ENCODE assay signal across 8 mouse cellular contexts in the genomic region with DNA sequence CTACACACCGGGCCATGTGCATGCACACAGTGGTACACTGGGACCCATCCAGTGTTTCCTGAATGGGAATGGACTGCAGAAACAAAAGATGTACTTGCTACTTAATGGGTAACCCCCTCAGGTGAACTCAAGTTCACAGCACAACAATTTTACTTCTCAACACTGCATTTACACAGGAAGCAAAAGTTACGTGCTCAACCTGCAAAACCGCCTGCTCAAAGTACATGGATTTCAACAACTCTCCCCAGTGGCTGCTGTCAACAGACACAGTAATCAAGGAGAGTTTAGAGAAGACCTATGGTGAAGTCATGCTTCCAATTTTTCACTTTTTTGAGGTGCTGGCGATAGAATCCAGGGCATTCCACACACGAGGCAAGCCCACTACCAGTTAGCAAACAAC. TPM values are rescaled to one million over a fixed set of nuclear protein-coding genes. Genes with fewer than 3 reads are reported as not detected.
DNase-seq lines count a peak whose midpoint lies in the region; ATAC-seq and TF ChIP-seq lines count a peak whose summit lies in the region.
"Had no signal": no experiment of that assay in that cellular context is flagged by ENCODE, and none has a peak within 500 bp of the region (broad histone marks: within the 10 kb centered on the region; RNA-seq: fewer than 3 reads in every experiment).

No protein-coding gene starts in this region.

- H3K9ac ChIP-seq in neural tube, embryonic 11.5 days (ENCODE audit: low read length): peak overlapping the region; percentile 18
- H3K9ac ChIP-seq in forebrain, embryonic 15.5 days (replicated peaks): peak overlapping the region; percentile 36; the same call in 1 of the 2 replicates
- peak overlapping the region; percentile 78 for H3K9ac ChIP-seq in liver, embryonic 13.5 days

- H3K4me2 ChIP-seq in neural tube, embryonic 11.5 days (ENCODE audit: low read depth): peak overlapping the region; percentile 88
- H3K4me2 ChIP-seq in forebrain, embryonic 15.5 days (replicated peaks): peak overlapping the region; percentile 73
- peak overlapping the region; percentile 74 for H3K4me2 ChIP-seq in liver, embryonic 13.5 days

- H3K9me3 ChIP-seq in neural tube, embryonic 11.5 days (ENCODE audit: control insufficient read depth, low read length): no peaks in the 10 kb centered on the region
- no peaks in the 10 kb centered on the region for H3K9me3 ChIP-seq in forebrain, embryonic 15.5 days
- H3K9me3 ChIP-seq in liver, embryonic 13.5 days (replicated peaks): no peaks in the 10 kb centered on the region

- no peak for ATAC-seq in neural tube, embryonic 11.5 days (ENCODE audit: insufficient read depth, low FRiP score, low TSS enrichment)
- no peak for ATAC-seq in forebrain, embryonic 15.5 days (replicated peaks)
- no peak for ATAC-seq in liver, embryonic 13.5 days (ENCODE audit: low read depth)

- no peak overlapping the region for H3K27ac ChIP-seq in neural tube, embryonic 11.5 days (ENCODE audit: low read depth, low read length)
- H3K27ac ChIP-seq in forebrain, embryonic 15.5 days (replicated peaks): no peak overlapping the region
- peak overlapping the region; percentile 58; the same call in 1 of the 2 replicates for H3K27ac ChIP-seq in liver, embryonic 13.5 days
- H3K27ac ChIP-seq in thymus, adult 2 months (ENCODE audit: control insufficient read depth, insufficient read depth, low read length): no peak overlapping the region

- H3K27me3 ChIP-seq in neural tube, embryonic 11.5 days (ENCODE audit: control insufficient read depth, insufficient read depth, low read length): no peaks in the 10 kb centered on the region
- H3K27me3 ChIP-seq in forebrain, embryonic 15.5 days: no peaks in the 10 kb centered on the region
- no peaks in the 10 kb centered on the region for H3K27me3 ChIP-seq in liver, embryonic 13.5 days
- H3K27me3 ChIP-seq in thymus, adult 2 months (ENCODE audit: control insufficient read depth, insufficient read depth, low read length): no peaks in the 10 kb centered on the region

- TF ChIP-seq POLR2A in thymus, adult 2 months (IDR thresholded peaks at IDR 0.05; ENCODE audit: control insufficient read depth, extremely low read depth, insufficient read depth, low read length, poor library complexity): no peak

- no peaks in the 10 kb centered on the region for H3K36me3 ChIP-seq in neural tube, embryonic 11.5 days (ENCODE audit: control insufficient read depth, insufficient read depth, low read length)
- peaks cover 12% of the 10 kb centered on the region for H3K36me3 ChIP-seq in forebrain, embryonic 15.5 days
- H3K36me3 ChIP-seq in liver, embryonic 13.5 days: peaks cover 22% of the 10 kb centered on the region
- peaks cover 11% of the 10 kb centered on the region for H3K36me3 ChIP-seq in thymus, adult 2 months (ENCODE audit: control insufficient read depth, insufficient read depth, low read length)

- 76% methylated on average over 5 of the region's 5 CpGs for WGBS in neural tube, embryonic 11.5 days
- WGBS in forebrain, embryonic 15.5 days: 49% methylated on average over 5 of the region's 5 CpGs
- 51% methylated on average over 5 of the region's 5 CpGs for WGBS in liver, embryonic 13.5 days (ENCODE audit: insufficient replicate concordance)
- 65% methylated on average over 5 of the region's 5 CpGs for WGBS in thymus, adult 2 months

- DNase-seq in neural tube, embryonic 11.5 days (ENCODE audit: low spot score): no peak
- no peak for DNase-seq in neural tube, embryonic 10.5 days (ENCODE audit: extremely low spot score, low spot score)
- no peak for DNase-seq in liver, embryonic 13.5 days
- no peak for DNase-seq in thymus, adult 2 months
- no peak for DNase-seq in layer of hippocampus, postnatal 25 days (ENCODE audit: extremely low spot score in 1 of 2, low spot score in 1 of 2)
- no peak for DNase-seq in urinary bladder, postnatal 10 days (ENCODE audit: low spot score)
- DNase-seq: thymus, adult 18-20 months had no signal

- H3K4me3 ChIP-seq in neural tube, embryonic 11.5 days (ENCODE audit: low read depth, low read length): 0 out of 2 replicates have a peak overlapping the region, but pooled peaks have one; percentile 10
- H3K4me3 ChIP-seq in forebrain, embryonic 15.5 days: peak overlapping the region; percentile 78
- H3K4me3 ChIP-seq in liver, embryonic 13.5 days (replicated peaks): peak overlapping the region; percentile 68
- H3K4me3 ChIP-seq in thymus, adult 2 months (ENCODE audit: control insufficient read depth, insufficient read depth, low read length): no peak overlapping the region

- no peak for TF ChIP-seq CTCF in thymus, adult 2 months (IDR thresholded peaks at IDR 0.05; ENCODE audit: borderline replicate concordance, control insufficient read depth, extremely low read depth, insufficient read depth, low read length, poor library complexity)

- H3K4me1 ChIP-seq in neural tube, embryonic 11.5 days (ENCODE audit: control insufficient read depth, insufficient read depth, low read length): peaks cover 12% of the 10 kb centered on the region
- peaks cover 41% of the 10 kb centered on the region for H3K4me1 ChIP-seq in forebrain, embryonic 15.5 days
- peaks cover 48% of the 10 kb centered on the region for H3K4me1 ChIP-seq in liver, embryonic 13.5 days (replicated peaks)
- peaks cover 9% of the 10 kb centered on the region for H3K4me1 ChIP-seq in thymus, adult 2 months (replicated peaks; ENCODE audit: control insufficient read depth, insufficient read depth, low read length)

RNA-seq across cellular contexts. Expression of a gene that starts 1.6 kb away (rescaled TPM):
- 160 and 162 TPM in 2 replicates for polyA plus RNA-seq in neural tube, embryonic 11.5 days (2014; fragmentation: Nextera tagmentation; extraction: Ambion mirVana)
- polyA plus RNA-seq in forebrain, embryonic 15.5 days (2015; fragmentation: Nextera tagmentation; extraction: Ambion mirVana): 133 and 134 TPM in 2 replicates
- 97.3 and 110 TPM in 2 replicates for polyA plus RNA-seq in liver, embryonic 13.5 days (2015; fragmentation: Nextera tagmentation; extraction: Ambion mirVana)
- polyA plus RNA-seq in thymus, adult 2 months (2012; rRNA removed): 67.4 and 98.3 TPM in 2 replicates
- 10 to 100 TPM; 49.9 to 58.5 TPM for total RNA-seq in layer of hippocampus, postnatal 25 days (2021)

RNA-seq across cellular contexts. Expression of a gene that starts 1.8 kb away (rescaled TPM):
- polyA plus RNA-seq in neural tube, embryonic 11.5 days (2014; fragmentation: Nextera tagmentation; extraction: Ambion mirVana): 12.5 and 14.2 TPM in 2 replicates
- 16.1 and 18.8 TPM in 2 replicates for polyA plus RNA-seq in forebrain, embryonic 15.5 days (2015; fragmentation: Nextera tagmentation; extraction: Ambion mirVana)
- 4.8 and 6.4 TPM in 2 replicates for polyA plus RNA-seq in liver, embryonic 13.5 days (2015; fragmentation: Nextera tagmentation; extraction: Ambion mirVana)
- 8.8 and 9.0 TPM in 2 replicates for polyA plus RNA-seq in thymus, adult 2 months (2012; rRNA removed)
- total RNA-seq in layer of hippocampus, postnatal 25 days (2021): 10 to 100 TPM; 86.5 to 98.2 TPM

RNA-seq across cellular contexts. Expression of a gene that starts 22.6 kb away (rescaled TPM):
- 58.8 and 61.6 TPM in 2 replicates for polyA plus RNA-seq in neural tube, embryonic 11.5 days (2014; fragmentation: Nextera tagmentation; extraction: Ambion mirVana)
- polyA plus RNA-seq in forebrain, embryonic 15.5 days (2015; fragmentation: Nextera tagmentation; extraction: Ambion mirVana): 71.8 and 76.3 TPM in 2 replicates
- polyA plus RNA-seq in liver, embryonic 13.5 days (2015; fragmentation: Nextera tagmentation; extraction: Ambion mirVana): 44.1 and 45.6 TPM in 2 replicates
- 101 and 112 TPM in 2 replicates for polyA plus RNA-seq in thymus, adult 2 months (2012; rRNA removed)
- 100 to 1,000 TPM; 125 to 132 TPM for total RNA-seq in layer of hippocampus, postnatal 25 days (2021)

Comparison
In these comparisons a context has a peak if more than half of its experiments do, and no peak if none do; other contexts are left out.
1. H3K9ac ChIP-seq: peak in every context shown above with its lines; median percentile 78 in liver, embryonic 13.5 days; 36 in forebrain, embryonic 15.5 days; 18 in neural tube, embryonic 11.5 days.